Mouse (Mus musculus) lung, embryonic 14.5 days (tissue): ENCODE results near the gene Arhgef10l. TPM values are rescaled to one million over a fixed set of nuclear protein-coding genes. Genes with fewer than 3 reads are reported as not detected.
A peak's percentile ranks its signal among the peaks of the same experiment; 100 is the strongest.

Source experiments
- ATAC-seq: fragments of 200-750 bp; cut with Nextera tagmentation; 2 replicates; pipeline ENCODE4 v1.8.0; 2017; ENCODE audit warnings: mild to moderate bottlenecking, moderate TSS enrichment, moderate library complexity; ENCODE audit not compliant: insufficient read depth
- DNase-seq: peaks from one replicate; pipeline ENCODE4 v3.0.0-alpha.2; 2015
- H3K27ac ChIP-seq: fragments of 300-500 bp; sonication (generic); 2 replicates; pipeline ENCODE4 v1.5.1; 2014; ENCODE audit warnings: low read depth, mild to moderate bottlenecking, moderate library complexity
- H3K27me3 ChIP-seq: fragments of 300-500 bp; sonication (generic); 2 replicates; pipeline ENCODE4 v1.6.1; 2014; ENCODE audit warnings: low read length, control low read depth; ENCODE audit not compliant: insufficient read depth
- H3K36me3 ChIP-seq: fragments of 300-500 bp; sonication (generic); 2 replicates; pipeline ENCODE4 v1.6.1; 2014; ENCODE audit warnings: control low read depth; ENCODE audit not compliant: insufficient read depth
- H3K4me1 ChIP-seq: fragments of 300-500 bp; sonication (generic); 2 replicates; pipeline ENCODE4 v1.6.1; 2014; ENCODE audit warnings: antibody characterized with exemption, control low read depth; ENCODE audit not compliant: insufficient read depth
- H3K4me2 ChIP-seq: fragments of 300-500 bp; sonication (generic); 2 replicates; pipeline ENCODE4 v1.6.1; 2014; ENCODE audit warnings: mild to moderate bottlenecking
- H3K4me3 ChIP-seq: fragments of 300-500 bp; sonication (generic); 2 replicates; pipeline ENCODE4 v1.5.1; 2014; ENCODE audit warnings: low read depth, low read length
- H3K9ac ChIP-seq: fragments of 300-500 bp; sonication (generic); 2 replicates; pipeline ENCODE4 v1.6.1; 2014
- H3K9me3 ChIP-seq: fragments of 300-500 bp; sonication (generic); 2 replicates; pipeline ENCODE4 v1.6.1; 2016; ENCODE audit warnings: low read depth, low read length, control low read depth
- CTCF ChIP-seq: IDR thresholded peaks from 2 replicates; pipeline ENCODE4 v1.5.1; 2016; ENCODE audit warnings: antibody characterized with exemption, low read depth
- WGBS: fragments of 180-500 bp; shearing (Covaris S2); extraction: QIAGEN DNeasy Blood & Tissue Kit; methylation state at CpG from one replicate; pipeline ENCODE4 v1.1.7; 2014; 5-methylcytosine and 5-hydroxymethylcytosine counted together
- polyA plus RNA-seq: library from polyadenylated mRNA; unstranded; fragments of >200 nt; fragmentation: Nextera tagmentation; extraction: Ambion mirVana; gene quantifications from 2 replicates; pipeline ENCODE4 v1.2.1, GENCODE M21; 2014

Gene Arhgef10l
- polyA plus RNA-seq, 1 experiment from 2014 or later: 16.1 TPM

- no peak for DNase-seq
- no peak for ATAC-seq
- Histone ChIP-seq H3K4me2 (no peak overlapping the region), H3K27ac (peak overlapping the region; percentile 96), H3K27me3 (no peaks in the 10 kb centered on the region), H3K36me3 (peaks cover 9% of the 10 kb centered on the region; the same call in 1 of the 2 replicates), H3K9ac (no peak overlapping the region), H3K4me1 (peaks cover 31% of the 10 kb centered on the region), H3K4me3 (no peak overlapping the region), H3K9me3 (no peaks in the 10 kb centered on the region)
- no peak for TF ChIP-seq CTCF
- whole genome bisulfite sequencing: 60% methylated on average over 12 of the region's 12 CpGs
These were observed 39.9 kb downstream of the Arhgef10l start for GRCm38 (mm10) chr4:140625651-140626525.

DNA sequence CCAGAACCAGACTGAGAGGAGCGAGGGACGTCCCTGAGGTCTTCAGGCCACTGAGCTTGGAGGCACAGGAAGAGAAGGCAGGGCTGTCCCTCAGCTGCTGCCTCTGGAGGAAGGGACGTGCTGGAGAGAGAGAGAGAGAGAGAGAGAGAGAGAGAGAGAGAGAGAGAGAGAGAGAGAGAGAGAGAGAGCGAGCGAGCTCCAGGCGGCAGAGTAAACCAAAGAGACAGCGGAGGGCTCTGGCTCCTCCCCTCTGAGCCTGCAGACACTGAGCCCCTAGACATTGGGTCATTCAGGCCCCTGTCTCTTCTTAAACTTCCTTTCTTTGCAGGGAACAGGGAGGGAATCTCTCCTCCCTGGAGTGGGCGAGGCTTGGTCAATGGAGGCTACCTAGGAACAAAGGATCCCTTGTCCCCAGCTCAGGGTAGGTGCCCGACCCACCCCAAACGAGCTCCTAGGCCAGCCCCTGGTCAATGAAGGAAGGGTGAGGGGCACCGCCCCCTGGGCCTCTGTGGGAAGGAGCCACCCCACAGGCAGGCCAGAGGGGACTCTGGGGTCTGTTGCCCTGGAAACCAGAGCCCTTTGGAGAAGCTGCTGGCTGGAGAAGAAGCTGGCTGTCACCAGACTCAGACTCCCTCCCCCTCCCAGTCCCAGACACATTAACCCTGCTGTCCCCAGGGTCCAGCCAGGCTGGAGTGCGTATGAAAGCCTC, 41.2 kb downstream of the Arhgef10l start:
- 4% methylated on average over 11 of the region's 12 CpGs for WGBS
- no peak overlapping the region for H3K4me3 ChIP-seq
- H3K4me1 ChIP-seq: peaks cover 25% of the 10 kb centered on the region
- ATAC-seq: peak; percentile 91
- peaks cover 9% of the 10 kb centered on the region; the same call in 1 of the 2 replicates for H3K36me3 ChIP-seq
- peak overlapping the region; percentile 96 for H3K27ac ChIP-seq
- H3K9ac ChIP-seq: peak overlapping the region; percentile 24
- no peak for TF ChIP-seq CTCF
- peak; percentile 92 for DNase-seq
- no peaks in the 10 kb centered on the region for H3K27me3 ChIP-seq
- no peaks in the 10 kb centered on the region for H3K9me3 ChIP-seq
- peak overlapping the region; percentile 49 for H3K4me2 ChIP-seq

DNA sequence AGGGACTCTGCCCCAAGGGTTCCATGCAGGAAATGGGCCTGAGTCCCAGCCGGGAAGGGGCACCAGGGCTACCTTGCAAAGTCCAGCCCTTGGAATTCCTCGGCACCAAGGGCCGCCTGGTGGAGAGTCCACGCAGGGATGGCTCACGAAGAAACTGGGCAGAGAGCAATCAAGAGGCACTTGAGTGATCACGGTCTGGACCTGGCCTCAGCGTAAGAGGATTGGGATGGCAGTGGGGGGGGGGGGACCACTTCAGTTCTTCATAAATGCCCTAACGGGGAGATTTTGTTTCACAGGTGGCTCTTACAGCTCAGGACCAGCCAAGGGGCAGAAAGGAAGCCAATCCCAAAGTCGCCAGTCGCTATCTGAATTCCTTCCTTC, 41.7 kb downstream of the Arhgef10l start:
- Histone ChIP-seq H3K4me1 (peaks cover 25% of the 10 kb centered on the region), H3K9me3 (no peaks in the 10 kb centered on the region), H3K9ac (peak overlapping the region; percentile 24), H3K27me3 (no peaks in the 10 kb centered on the region), H3K27ac (peak overlapping the region; percentile 96), H3K4me2 (peak overlapping the region; percentile 49), H3K36me3 (peaks cover 9% of the 10 kb centered on the region; the same call in 1 of the 2 replicates), H3K4me3 (peak overlapping the region; percentile 6; the same call in 1 of the 2 replicates)
- peak; percentile 56 for TF ChIP-seq CTCF
- WGBS: 5% methylated on average over 10 of the region's 10 CpGs
- no peak; the same call in 1 of the 2 replicates for ATAC-seq
- DNase-seq: peak; percentile 50

DNA sequence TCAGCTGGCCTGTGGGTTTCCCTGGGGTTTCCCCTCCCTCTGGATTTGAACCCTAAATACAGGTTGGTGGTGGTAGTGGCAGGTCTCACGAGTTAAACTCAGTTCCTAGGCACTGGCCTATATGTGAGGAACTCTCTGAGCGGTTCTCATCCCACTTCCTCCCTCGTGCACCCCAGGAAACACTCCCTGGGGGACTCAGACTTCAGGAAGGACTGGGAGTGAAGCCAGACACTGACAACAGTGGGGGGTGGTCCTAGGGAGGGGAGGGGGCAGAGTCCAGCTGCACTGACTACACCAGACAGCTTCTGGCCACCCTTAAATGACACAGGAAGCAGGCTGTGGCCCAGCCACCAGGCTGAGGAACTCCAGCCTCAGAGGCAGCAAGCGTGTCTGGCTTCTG, 43.0 kb downstream of the Arhgef10l start:
- no peak for TF ChIP-seq CTCF
- peak; percentile 74 for DNase-seq
- Histone ChIP-seq H3K27me3 (no peaks in the 10 kb centered on the region), H3K4me2 (no peak overlapping the region), H3K4me3 (no peak overlapping the region), H3K9me3 (no peaks in the 10 kb centered on the region), H3K36me3 (peaks cover 9% of the 10 kb centered on the region; the same call in 1 of the 2 replicates), H3K4me1 (peaks cover 25% of the 10 kb centered on the region), H3K9ac (no peak overlapping the region), H3K27ac (peak overlapping the region; percentile 96)
- peak; percentile 18; the same call in 1 of the 2 replicates for ATAC-seq
- WGBS: 18% methylated on average over 4 of the region's 4 CpGs

GRCm38 (mm10) chr4:140620496-140620895, 45.3 kb downstream of the Arhgef10l start:
- H3K36me3 ChIP-seq: peaks cover 8% of the 10 kb centered on the region; the same call in 1 of the 2 replicates
- H3K4me3 ChIP-seq: no peak overlapping the region
- DNase-seq (no peak), ATAC-seq (no peak)
- no peaks in the 10 kb centered on the region for H3K9me3 ChIP-seq
- WGBS: 61% methylated on average over 5 of the region's 5 CpGs
- no peak overlapping the region for H3K9ac ChIP-seq
- H3K27ac ChIP-seq: no peak overlapping the region
- peaks cover 33% of the 10 kb centered on the region for H3K4me1 ChIP-seq
- H3K4me2 ChIP-seq: no peak overlapping the region
- H3K27me3 ChIP-seq: no peaks in the 10 kb centered on the region
- TF ChIP-seq CTCF: no peak

DNA sequence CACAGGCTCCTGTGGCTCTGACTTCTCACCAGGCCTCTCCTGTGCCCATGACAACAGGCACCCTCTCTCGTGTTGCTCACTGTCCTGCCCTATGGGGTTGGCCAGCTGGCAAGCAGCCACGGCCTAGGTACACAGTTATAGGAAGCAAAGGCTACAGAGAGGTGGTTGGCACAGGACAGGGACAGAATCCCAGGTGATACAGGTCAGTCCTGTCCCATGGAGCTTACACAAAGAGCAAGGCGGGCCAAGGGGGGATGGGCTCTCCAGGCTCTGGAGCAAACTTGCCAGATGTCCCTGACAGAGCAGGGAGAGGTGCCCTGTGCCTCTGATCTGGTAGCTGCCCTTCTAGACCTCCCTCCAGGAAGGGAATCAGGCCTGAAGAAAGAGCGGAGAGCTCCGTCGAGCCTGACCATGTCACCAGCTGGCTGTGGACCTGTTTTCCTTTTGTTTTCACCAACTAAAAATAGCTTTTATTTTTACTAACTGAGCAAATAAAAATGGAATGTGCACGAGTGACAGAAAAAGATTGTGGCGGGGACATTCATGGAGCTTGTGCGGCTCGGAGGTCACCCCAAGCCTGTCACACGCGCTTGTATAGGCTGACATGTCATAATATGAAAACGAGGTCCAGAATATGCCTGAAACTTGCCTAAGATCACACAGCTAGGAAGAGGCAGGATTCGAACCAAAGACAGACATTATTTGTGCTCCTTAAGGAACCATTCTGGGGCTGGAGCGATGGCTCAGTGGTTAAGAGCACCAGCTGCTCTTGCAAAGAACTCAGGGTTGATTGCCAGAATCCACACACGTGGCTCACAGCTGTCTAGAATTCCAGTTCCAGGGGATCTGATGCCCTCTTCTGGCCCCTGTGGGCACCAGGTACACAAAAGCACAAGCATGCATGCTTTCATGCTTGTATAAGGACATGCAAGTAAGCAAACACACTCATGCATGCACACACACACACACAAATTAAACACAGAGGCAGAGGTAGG, 48.1 kb downstream of the Arhgef10l start:
- Histone ChIP-seq H3K9ac (no peak overlapping the region), H3K4me3 (no peak overlapping the region), H3K4me1 (peaks cover 11% of the 10 kb centered on the region; the same call in 1 of the 2 replicates), H3K27ac (peak overlapping the region; percentile 1; the same call in 1 of the 2 replicates), H3K36me3 (peaks cover 19% of the 10 kb centered on the region; the same call in 1 of the 2 replicates), H3K9me3 (no peaks in the 10 kb centered on the region), H3K4me2 (no peak overlapping the region), H3K27me3 (no peaks in the 10 kb centered on the region)
- ATAC-seq (peak; percentile 55; the same call in 1 of the 2 replicates), DNase-seq (peak; percentile 69)
- WGBS: 51% methylated on average over 16 of the region's 16 CpGs
- TF ChIP-seq CTCF: peak; percentile 45
